Mouse (Mus musculus) embryonic fibroblast, embryonic 13.5 days (primary cell): ENCODE results near the gene Nfx1. TPM values are rescaled to one million over a fixed set of nuclear protein-coding genes. Genes with fewer than 3 reads are reported as not detected.
A peak's percentile ranks its signal among the peaks of the same experiment; 100 is the strongest.
"Not testable (repeated sequence)": the region's sequence is repeated elsewhere in the genome, so short reads cannot be mapped to it uniquely, and the experiment has no call there.

ENCODE experiments used
- H3K27ac ChIP-seq: 2 replicates; pipeline ENCODE4 v1.5.1; 2012; ENCODE audit warnings: low read length, control low read depth, inconsistent platforms; ENCODE audit not compliant: insufficient read depth
- H3K4me1 ChIP-seq: 2 replicates; pipeline ENCODE4 v1.6.1; 2011; ENCODE audit warnings: low read length; ENCODE audit not compliant: control insufficient read depth, insufficient read depth
- H3K4me3 ChIP-seq: 2 replicates; pipeline ENCODE4 v1.5.1; 2011; ENCODE audit warnings: mild to moderate bottlenecking, control low read depth, low read length; ENCODE audit not compliant: insufficient read depth
- CTCF ChIP-seq: IDR thresholded peaks from 2 replicates; pipeline ENCODE4 v1.5.1; 2011; ENCODE audit warnings: mild to moderate bottlenecking, control low read depth, low read length, moderate library complexity, borderline replicate concordance; ENCODE audit not compliant: insufficient read depth
- POLR2A ChIP-seq: IDR thresholded peaks from 2 replicates; pipeline ENCODE4 v1.6.1; 2011; ENCODE audit warnings: low read depth, mild to moderate bottlenecking, control low read depth, low read length, moderate library complexity
- polyA plus RNA-seq: library from polyadenylated mRNA; stranded (reverse); fragments of >200 nt; gene quantifications from 2 replicates; pipeline ENCODE4 v1.2.4, GENCODE M21; 2011; ENCODE audit warnings: low read depth; ENCODE audit not compliant: missing spikeins, insufficient read length

Gene Nfx1
- 57.7 and 70.6 TPM in 2 replicates for polyA plus RNA-seq

GRCm38 (mm10) chr4:40970842-40971701 is at the start of gene Nfx1:
Gene Nfx1 (plus strand): TSS chr4:40970906.
- Histone ChIP-seq H3K27ac (peak within 1 kb of the TSS; percentile 79), H3K4me1 (peaks cover 16% of the 10 kb centered on the region), H3K4me3 (peak within 1 kb of the TSS; percentile 86)
- TF ChIP-seq CTCF = no peak
- TF ChIP-seq POLR2A = peak; percentile 83

GRCm38 (mm10) chr4:40921288-40921687 is 49.4 kb upstream of the Nfx1 start:
- TF ChIP-seq POLR2A = no peak
- no peak for TF ChIP-seq CTCF
- no peak overlapping the region for H3K4me3 ChIP-seq
- H3K4me1 ChIP-seq = no peaks in the 10 kb centered on the region
- H3K27ac ChIP-seq = no peak overlapping the region

- no peak for TF ChIP-seq CTCF
- TF ChIP-seq POLR2A = no peak
- no peak overlapping the region for H3K4me3 ChIP-seq
- H3K27ac ChIP-seq = no peak overlapping the region
- H3K4me1 ChIP-seq = no peaks in the 10 kb centered on the region
Observed at GRCm38 (mm10) chr4:40923087-40923651, 47.5 kb upstream of the Nfx1 start.

GRCm38 (mm10) chr4:40925568-40925967 is 45.1 kb upstream of the Nfx1 start:
- Histone ChIP-seq H3K27ac (no peak overlapping the region), H3K4me3 (no peak overlapping the region), H3K4me1 (no peaks in the 10 kb centered on the region)
- TF ChIP-seq POLR2A = no peak
- TF ChIP-seq CTCF = no peak

GRCm38 (mm10) chr4:40929046-40929445 is 41.7 kb upstream of the Nfx1 start:
- TF ChIP-seq POLR2A (no peak), CTCF (no peak)
- H3K4me1 ChIP-seq = no peaks in the 10 kb centered on the region
- no peak overlapping the region for H3K27ac ChIP-seq
- H3K4me3 ChIP-seq = no peak overlapping the region

GRCm38 (mm10) chr4:40933694-40934093 is 37.0 kb upstream of the Nfx1 start:
- no peak for TF ChIP-seq CTCF
- TF ChIP-seq POLR2A = no peak
- H3K4me1 ChIP-seq = no peaks in the 10 kb centered on the region
- H3K27ac ChIP-seq = no peak overlapping the region
- H3K4me3 ChIP-seq = no peak overlapping the region

- H3K4me1 ChIP-seq, H3K4me3 ChIP-seq, H3K27ac ChIP-seq: not testable (repeated sequence)
Observed at GRCm38 (mm10) chr4:40934369-40934768, 36.3 kb upstream of the Nfx1 start.

GRCm38 (mm10) chr4:40936175-40936839 is 34.4 kb upstream of the Nfx1 start:
- H3K4me1 ChIP-seq = no peaks in the 10 kb centered on the region
- TF ChIP-seq POLR2A (no peak), CTCF (no peak)
- H3K4me3 ChIP-seq = no peak overlapping the region
- no peak overlapping the region for H3K27ac ChIP-seq

- no peak for TF ChIP-seq CTCF
- TF ChIP-seq POLR2A = no peak
- H3K27ac ChIP-seq = no peak overlapping the region
- H3K4me3 ChIP-seq = no peak overlapping the region
- H3K4me1 ChIP-seq = no peaks in the 10 kb centered on the region
Observed at GRCm38 (mm10) chr4:40938793-40939192, 31.9 kb upstream of the Nfx1 start.

GRCm38 (mm10) chr4:40943651-40944050 is 27.1 kb upstream of the Nfx1 start:
- Histone ChIP-seq H3K4me1 (0 out of 2 replicates have a peak, but pooled peaks cover 4% of the 10 kb centered on the region), H3K27ac (no peak overlapping the region), H3K4me3 (no peak overlapping the region)
- TF ChIP-seq POLR2A = no peak
- no peak for TF ChIP-seq CTCF
